Mouse (Mus musculus) right cerebral cortex, postnatal 4 days (tissue): ENCODE results near the gene Erich3.

Source experiments
- DNase-seq: peaks from one replicate; pipeline ENCODE4 v3.0.0-alpha.2; 2022

The Erich3 gene

DNA sequence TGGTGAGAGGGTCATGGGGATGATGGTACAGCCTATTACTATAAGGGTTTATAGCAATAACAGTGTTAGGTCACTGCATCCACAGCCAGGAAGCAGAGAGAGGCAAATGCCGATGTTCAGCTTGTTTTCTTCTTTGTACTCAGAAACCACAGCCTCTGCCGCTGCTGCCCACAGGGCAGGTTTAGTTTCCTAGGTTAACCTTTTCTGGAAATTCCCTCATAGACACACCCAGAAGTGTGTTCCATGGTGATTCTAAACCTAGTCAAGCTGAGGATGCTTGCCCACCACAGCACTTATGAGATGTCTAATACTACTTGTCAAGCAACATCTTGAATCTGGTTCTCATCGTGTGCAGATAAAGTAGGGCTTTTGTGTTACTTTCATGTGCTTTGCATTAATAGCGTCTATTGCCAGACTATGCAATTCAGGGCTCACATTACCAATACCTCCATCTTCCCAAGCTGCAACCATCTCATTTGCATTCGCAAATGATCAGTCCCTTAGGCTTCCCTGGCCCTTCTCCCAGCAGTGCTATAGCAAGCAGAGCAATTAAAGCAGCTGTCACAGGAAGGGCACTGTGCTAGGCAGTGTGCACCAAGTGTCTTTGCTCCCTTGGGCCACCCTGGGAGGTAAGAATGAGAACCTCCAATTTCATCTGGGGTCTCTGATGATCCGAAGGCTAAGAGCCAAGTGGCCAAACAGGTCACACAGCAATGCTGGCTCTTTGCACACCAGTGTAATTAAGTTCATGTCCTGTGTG is 115.4 kb downstream of the Erich3 start:
- no peak for DNase-seq

DNA sequence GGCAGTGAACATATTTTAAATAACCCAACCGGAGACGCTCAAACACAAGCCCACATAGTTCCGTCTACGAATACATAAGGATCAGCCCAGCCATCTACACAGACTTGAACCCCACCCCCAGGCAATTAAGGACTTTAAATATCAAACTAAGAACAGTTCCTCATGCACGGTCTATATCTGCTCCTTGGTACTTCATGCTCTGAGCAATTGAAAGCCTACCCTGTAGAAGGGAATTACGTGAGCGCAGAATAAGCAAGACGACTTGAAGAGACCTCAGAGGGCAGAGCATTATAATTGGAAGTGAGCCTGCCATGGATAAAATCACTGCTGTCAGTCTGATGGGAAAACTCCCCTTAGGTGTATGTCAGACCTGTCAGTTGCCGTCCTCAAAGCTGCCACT is 122.7 kb downstream of the Erich3 start:
- no peak for DNase-seq

DNA sequence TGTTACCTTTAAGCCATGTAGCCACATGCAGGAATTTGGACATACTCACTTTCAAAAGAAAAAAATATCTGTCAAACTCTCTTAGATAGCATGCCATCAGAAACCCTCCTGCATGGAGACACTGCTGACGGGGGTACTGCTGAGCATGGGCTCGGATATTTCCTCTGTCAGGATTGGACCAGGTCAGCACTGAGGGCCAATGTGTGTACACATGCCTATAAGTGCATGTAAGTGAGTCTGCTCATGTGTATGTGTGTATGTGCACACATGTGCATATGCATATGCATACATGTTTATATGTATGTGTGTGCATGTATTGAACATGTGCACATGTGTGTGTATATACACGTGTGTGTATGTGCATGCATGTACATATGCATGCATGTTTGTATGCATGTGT is 124.0 kb downstream of the Erich3 start:
- DNase-seq = no peak

DNA sequence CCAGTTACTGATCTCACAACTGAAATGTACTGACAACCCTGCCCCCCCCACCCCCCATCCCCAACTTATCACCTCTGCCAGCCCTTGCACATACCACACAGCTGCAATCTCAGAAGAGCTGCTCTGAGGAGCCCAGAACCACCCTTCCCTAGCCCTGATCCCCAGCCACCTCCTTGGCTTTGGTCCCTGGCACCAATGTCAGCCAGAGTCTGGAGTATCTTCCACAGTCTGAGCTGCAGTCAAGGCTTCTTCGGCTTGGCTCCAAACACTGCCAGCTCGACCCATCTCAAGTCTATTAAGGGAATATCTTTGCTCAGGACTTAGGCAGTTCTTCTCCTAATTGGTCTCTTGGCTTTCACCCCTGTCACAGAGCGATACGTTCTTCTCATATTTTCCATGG is 129.9 kb downstream of the Erich3 start:
- DNase-seq = no peak

DNA sequence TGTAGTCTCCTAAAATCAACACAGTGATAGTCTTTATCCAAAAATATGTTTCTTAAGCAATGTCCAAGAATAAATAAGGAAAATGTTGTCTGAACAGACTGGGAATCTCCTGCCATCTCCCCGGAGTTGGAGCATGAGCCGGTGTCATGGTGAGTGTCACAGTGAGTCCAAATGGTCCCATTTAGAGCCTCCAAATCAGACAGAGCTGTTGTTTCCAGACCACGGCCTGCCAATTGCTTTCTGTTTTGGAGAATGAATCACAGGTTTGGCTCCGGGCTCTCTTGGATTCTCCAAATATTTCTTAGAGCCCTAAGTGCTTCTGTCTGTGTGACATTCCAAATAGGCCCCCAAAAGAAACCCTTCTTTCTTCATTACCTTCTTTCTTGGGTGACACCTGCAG is 135.1 kb downstream of the Erich3 start:
- no peak for DNase-seq

DNA sequence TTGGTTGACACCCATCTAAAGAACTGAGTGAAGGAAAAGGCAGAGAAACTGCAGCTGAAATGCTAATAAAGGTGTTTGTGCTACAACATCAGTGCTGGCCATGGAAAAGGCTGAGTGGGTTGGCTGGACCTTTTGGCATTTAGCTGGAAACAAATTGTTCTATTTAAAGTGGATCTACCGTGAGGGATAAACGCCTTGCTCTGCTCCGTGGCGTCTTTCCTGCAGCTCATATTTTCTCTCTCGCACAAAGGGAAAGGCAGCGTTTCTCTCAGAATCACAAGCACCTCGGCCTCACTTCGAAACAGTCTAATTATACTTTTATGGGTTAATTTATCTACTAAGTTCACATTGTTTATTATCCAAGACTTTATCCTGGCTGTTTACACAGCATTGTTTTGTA is 136.8 kb downstream of the Erich3 start:
- no peak for DNase-seq

DNA sequence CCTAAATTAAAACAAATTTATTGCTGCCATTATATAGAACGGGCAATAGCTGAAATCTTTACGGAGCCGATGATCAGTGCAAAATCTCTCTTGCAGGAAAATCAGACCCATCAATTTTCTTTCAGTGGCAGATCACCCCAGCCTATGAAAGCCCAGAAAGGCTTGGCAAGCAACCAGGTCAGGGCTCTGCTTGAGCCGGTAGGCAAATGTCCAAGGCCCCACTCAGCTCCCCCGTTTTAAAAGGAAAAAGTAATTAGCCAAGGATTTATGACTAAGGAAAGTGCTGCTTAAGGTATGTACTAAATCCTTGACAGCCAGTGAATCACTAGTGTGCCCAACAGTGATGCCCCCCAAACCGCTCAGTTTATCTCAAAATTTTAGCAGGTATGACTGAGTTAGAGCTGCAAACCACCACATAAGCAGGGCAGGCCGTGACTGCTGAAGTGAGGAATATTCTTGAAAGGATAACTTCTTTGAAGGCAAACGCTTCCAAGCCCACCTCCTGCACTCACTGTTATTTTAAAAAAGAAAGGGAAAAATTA is 137.3 kb downstream of the Erich3 start:
- DNase-seq = no peak

DNA sequence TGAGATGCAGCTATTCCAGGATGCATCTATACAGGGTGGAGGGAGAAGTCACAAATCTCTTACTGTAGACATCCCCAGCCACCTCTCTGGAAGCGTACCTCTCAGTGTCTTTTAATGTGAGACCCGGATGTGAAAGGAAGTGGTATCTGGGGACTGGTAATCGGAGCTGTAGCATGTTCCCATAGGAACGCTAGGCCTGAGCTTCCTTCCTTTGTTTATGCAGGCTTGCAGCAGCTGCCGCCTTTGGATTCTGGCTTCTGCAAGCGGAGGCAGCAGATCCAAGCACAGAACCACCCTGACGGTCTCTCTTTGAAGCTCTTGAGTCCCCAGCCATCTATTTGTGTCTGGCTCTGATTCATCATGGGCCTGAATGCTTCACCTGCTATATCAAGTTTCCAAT is 143.0 kb downstream of the Erich3 start:
- DNase-seq = peak; percentile 40

DNA sequence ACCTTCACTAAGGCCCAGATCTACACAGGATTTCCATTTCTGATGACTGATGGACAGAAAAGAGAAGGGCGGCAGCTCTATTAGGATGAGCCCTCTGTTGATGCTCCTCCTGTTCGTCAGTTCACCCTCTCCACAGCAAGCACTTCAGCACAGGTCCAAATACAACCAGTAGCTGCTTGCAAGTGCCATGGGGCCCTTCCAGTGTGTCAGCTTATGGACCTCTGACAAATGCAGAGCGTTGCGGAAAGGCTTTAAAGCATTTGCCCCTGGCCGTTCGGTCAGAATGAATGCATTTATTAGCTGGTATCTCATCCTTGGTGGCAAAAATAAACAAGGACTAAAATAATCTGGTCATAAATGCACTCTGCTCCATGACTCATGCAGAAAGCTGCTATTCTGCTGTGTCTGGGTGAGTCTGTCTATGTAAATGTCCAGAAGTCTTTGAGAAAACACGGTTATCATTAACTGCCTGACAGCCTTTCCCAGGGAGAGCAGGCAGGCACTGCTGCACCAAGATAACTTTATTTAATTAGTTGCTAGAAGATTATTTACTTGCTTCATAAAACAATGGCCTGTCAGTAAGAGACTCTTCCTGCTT is 146.7 kb downstream of the Erich3 start:
- no peak for DNase-seq

DNA sequence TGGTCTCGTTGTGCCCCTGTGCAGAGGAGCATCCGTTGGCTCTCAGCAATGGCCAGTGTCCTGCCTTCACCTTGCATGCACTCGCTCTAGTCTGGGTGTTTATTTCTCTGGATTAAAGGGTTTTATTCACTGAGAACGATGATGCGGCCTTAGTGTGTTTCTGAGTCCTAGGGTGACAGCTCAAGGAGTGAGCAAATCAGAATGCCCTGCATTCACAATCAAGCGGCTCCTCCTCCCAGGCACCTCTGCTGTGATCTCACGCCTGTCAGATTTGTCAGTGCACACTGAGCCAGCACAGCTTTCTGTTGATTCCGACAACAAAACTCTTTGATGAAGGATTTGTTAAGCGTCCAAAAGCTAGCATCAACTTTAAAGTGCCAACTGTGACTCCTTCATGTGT is 147.6 kb downstream of the Erich3 start:
- no peak for DNase-seq

DNA sequence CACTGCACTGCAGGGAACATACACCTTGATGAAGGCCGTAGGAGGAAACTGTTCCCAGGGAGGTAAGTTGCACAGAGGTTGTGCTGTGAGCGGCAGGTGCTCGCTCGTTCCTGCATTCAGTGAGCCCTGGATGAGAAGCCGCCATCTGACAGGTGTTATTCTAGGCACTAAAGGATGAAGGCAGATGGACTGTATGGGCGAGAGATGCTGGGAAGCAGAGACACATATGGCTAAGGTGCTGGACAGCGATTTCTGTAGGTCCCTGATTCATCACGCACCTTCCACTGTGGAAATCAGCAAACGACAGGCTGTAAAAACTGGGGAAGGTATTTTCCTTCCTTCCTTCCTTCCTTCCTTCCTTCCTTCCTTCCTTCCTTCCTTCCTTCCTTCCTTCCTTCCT is 148.2 kb downstream of the Erich3 start:
- no peak for DNase-seq

DNA sequence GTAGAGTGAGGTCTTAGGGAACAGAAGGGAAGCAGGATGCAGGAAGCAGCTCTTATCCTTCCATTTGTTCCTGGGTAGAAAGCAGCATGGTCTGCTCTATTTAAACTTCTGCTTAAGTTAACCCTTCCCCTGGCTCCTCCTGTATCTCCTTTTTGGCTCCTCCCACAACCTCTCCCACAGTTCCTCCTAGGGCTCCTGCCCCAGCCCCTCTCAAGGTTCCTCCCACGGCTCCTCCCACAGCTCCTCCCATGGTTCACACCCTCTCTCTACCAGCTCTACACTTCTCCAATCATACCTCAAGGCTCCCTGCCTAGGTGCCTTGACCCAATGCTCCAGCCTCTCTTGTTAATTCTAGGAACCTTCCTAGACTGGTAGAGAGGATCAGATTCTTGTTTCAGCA is 149.2 kb downstream of the Erich3 start:
- DNase-seq = no peak

DNA sequence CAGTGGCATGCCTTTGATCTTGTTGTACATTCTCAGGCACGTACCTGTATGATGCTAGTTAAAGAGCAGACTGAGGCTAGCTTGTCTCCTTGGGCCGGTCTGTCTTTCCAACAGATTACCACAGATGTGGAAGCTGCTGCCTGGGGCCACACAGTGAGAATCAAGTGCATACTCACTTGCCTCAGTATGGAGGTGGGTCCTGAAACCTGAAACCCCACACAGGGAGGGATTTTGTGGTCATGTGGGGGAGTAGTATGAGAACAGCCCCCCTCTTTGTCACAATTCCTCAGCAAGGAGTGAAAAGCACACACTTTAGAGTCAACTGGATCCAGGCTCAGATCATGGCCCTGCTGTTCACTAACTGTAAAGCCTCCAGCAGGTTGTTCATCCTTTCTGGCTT is 151.9 kb downstream of the Erich3 start:
- no peak for DNase-seq

DNA sequence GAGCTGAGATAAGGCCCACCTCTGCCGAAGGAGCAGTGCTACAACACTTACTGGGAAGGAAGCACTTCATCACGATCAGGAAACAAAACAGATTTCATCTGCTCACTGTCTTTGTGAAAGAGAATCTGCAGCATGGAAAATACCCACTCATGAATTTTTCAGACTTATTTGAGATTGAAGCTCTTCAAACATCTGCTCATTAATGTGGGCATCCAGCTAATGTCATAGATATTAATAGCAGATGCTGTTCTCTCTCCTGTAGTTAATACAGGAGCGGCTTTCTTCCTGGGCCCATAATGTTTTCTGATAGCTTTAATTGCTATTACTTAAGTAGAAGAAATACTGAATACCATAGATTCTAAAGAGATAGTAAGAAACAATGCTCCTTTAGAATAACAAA is 152.6 kb downstream of the Erich3 start:
- DNase-seq = no peak

DNA sequence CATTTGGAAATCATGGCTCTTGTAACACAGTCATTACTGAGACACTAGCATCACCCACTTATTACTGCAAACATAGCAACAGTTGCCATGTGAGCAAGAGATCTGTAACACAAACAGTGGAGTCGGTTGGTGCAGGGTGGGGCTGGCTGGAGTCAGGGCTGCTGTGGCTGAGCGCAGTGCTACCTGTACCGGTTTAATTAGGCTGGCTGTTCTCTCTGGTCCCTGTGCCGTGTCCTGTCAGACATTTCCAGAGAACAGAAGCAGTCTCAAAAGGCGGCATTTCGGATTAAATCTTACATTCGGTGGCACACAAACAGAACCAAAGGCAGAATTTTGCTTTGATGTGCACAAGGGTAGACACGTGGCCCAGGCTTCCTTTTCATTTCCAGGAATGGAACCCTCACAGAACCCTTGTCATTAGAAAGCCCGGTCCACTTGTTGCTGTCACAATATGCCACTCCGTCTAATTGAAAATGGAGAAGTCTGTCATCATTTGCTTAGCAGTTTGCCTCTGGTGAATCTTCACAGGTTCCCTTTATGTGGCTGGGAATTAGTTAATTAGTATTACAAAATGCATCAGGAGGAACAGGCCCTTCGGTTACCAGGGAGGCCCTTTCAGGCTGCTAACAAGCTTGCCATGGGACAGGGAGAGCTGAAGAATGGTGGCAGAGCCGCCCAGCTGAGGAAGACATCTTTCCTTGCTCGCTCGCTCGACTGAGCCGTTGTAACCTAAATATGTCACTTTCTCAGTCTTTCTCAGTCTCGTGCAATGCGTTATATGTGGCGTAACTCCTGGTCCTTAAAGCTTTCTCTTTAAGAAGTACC is 153.4 kb downstream of the Erich3 start:
- peak; percentile 48 for DNase-seq
